Mouse (Mus musculus): ENCODE data around the gene Olfr1359. TPM values are rescaled to one million over a fixed set of nuclear protein-coding genes. Genes with fewer than 3 reads are reported as not detected.

The Olfr1359 gene
- total RNA-seq, 1 experiment from 2014 or later = not detected

DNA sequence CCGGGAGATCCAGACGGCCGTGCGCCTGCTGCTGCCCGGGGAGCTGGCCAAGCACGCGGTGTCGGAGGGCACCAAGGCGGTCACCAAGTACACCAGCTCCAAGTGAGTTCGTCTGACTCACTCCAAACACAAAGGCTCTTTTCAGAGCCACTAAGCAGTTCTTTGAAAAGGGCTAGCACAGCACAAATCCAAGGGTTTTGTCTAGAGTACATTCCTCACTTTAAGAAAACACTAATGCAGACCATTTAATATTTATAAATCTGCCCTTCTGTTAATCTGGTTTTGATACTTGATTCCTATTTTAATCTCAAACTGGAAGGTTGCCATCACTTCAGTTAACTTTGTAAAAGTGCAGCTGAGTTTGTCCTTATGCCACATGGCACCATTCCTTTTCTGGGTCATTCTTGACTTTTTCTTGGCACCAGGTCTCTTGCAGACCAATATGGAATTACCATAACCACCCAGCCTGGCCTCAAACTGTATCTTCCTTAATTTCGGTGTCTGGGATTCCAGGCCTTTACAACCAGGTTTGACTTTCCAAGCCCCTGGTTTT, 24.5 kb downstream of the Olfr1359 start:
- no peak for ATAC-seq (replicated peaks; ENCODE audit: insufficient number of reproducible peaks, low FRiP score, low TSS enrichment, poor library complexity, severe bottlenecking)

- no peak for ATAC-seq (replicated peaks; ENCODE audit: insufficient number of reproducible peaks, low FRiP score, low TSS enrichment, poor library complexity, severe bottlenecking)
Measured at GRCm38 (mm10) chr13:21722993-21723836, 25.3 kb downstream of the Olfr1359 start.

DNA sequence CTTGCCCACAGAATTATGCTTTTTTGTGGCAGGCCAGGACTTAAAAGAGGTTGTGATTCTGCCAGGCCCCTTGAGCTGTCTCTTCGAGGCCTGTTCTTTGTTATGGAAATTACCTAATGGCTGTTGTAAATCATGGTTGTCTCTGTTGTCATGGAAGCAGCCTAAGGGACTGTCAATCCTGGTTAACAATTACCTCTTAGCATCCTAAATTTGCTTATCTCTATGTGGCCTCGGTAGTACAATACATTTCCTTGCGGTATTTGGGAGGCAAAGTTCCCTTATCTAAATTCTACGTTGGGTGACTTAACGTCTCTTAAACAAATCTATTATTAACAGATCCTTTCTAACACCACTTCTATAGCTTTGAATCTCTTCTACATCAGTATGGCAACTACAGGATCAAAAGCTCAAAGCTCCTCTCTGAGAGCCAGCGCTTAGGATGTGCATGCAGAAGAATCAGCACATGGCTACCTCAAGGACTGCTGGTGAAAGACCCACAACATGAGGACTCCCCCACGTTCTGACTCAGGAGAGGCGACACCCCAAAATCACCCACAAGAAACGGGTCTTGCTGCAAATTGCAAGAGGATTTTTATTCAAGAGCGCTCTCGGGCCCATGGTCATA, 30.1 kb downstream of the Olfr1359 start:
- no peak for ATAC-seq (replicated peaks; ENCODE audit: insufficient number of reproducible peaks, low FRiP score, low TSS enrichment, poor library complexity, severe bottlenecking)

GRCm38 (mm10) chr13:21729544-21729943, 31.6 kb downstream of the Olfr1359 start:
- ATAC-seq (replicated peaks; ENCODE audit: insufficient number of reproducible peaks, low FRiP score, low TSS enrichment, poor library complexity, severe bottlenecking) = no peak

DNA sequence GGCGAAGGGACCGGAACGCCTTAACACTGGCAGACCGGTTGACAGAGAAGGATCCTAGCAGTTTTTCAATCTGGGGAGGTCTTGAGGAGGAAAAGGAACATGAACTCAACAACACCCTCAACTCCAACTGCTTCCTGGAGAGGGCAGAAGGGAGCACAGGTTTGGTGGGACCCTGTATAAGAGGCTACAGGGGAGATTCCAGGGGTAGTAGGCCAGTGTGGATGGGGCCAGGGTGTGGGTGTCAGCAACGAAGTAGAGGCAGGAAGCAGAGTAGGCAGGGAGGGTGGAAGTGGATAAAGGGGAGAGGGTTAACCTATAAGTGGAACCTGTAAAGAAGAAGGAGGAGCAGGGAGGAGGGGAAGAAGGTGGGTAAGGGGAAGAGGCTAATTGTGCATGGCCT, 35.6 kb downstream of the Olfr1359 start:
- ATAC-seq (replicated peaks; ENCODE audit: insufficient number of reproducible peaks, low FRiP score, low TSS enrichment, poor library complexity, severe bottlenecking) = no peak

DNA sequence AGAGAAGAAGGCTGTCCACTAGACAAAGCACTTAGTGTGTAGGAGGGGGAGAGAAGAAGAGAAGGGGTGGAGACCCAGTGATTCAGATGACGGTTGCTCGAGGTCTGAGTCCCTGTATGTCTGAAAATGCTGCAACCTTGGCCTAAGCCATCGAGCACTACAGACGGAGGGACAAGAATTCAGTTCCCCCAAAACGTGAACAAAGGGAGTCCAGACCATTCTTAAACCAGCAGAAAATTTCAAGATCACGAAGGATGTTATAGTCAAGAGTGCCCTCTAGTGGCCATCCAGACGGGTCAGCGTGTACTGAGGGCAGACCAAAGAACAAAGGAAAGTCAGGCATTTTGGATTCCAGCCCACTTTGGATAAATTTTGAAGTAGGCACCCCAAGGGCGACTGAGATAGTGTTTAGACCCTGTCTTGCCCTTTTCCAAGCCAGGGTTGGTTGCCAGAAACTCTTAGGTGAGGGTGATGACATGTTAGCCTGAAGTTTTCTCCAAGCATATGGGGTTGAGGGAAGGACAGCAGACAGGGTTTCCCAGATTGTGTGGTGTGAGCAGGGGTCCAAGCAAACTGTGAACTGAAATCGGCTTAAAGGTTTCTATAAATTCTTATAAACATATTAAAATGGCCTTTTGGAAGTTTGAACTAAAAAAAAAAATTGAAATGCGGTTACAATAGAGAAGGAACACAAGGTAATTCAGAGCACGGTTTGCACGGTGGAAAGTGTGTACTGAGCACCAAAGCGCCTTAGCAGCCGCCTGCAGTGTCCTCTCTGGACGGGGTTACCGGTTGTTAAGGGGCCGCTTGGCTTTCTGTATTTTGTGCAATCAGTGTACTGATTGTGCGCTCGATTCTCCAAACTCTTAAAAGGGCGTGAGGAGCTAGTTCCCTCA, 36.3 kb downstream of the Olfr1359 start:
- ATAC-seq (replicated peaks; ENCODE audit: insufficient number of reproducible peaks, low FRiP score, low TSS enrichment, poor library complexity, severe bottlenecking) = peak; percentile 88

DNA sequence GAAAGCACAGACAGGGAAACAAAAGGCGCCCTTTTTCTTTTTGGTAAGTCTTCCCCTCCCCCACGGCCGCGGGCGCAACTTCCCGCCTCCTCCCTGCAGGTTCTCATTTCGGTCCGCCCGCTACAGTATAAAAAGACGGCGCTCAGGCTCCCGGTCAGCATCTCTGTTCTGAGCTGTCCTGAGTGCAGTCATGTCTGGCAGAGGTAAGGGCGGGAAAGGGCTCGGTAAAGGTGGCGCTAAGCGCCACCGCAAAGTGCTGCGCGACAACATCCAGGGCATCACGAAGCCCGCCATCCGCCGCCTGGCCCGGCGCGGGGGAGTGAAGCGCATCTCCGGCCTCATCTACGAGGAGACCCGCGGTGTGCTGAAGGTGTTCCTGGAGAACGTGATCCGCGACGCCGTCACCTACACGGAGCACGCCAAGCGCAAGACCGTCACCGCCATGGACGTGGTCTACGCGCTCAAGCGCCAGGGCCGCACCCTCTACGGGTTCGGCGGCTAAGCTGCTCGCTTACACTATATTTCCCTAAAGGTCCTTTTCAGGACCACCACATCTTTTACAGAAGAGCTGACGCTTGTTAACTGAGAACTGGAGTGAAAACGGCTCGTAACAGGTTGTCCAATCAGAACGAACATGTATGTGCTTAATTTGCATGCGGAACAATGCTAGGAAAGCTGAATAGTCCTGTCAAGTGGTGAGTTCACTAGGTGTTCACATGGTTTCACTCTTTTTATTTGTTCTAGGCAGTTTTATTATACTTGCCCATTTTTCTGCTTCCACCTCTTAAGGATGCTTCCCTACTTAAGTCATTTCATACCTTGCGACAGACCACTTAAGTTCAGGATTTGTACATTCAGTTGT, 37.2 kb downstream of the Olfr1359 start, which contains the start of gene Hist1h4j:
Gene Hist1h4j, plus strand, starts transcription at position 159 of the 862 bp plus-strand sequence.
- peak; percentile 67 for ATAC-seq (replicated peaks; ENCODE audit: insufficient number of reproducible peaks, low FRiP score, low TSS enrichment, poor library complexity, severe bottlenecking)

DNA sequence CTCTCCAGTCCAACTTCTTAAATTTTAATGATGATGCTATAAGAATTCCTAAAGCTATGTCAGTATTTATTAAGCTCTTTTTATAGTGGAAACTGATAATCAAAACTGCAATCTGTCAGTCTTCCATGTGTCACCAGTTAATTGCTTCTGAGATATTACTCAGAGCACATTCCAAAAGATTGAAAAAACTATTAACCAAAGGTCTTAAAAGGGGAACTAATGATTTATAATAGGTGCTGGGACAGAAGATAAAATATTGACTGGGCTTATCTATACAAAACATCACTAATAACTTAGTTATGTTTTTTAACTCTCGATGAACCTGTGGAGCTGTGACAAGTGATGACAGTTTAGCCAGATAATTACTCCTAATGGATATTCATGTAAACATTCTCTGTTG, 47.1 kb downstream of the Olfr1359 start:
- ATAC-seq (replicated peaks; ENCODE audit: insufficient number of reproducible peaks, low FRiP score, low TSS enrichment, poor library complexity, severe bottlenecking) = no peak

DNA sequence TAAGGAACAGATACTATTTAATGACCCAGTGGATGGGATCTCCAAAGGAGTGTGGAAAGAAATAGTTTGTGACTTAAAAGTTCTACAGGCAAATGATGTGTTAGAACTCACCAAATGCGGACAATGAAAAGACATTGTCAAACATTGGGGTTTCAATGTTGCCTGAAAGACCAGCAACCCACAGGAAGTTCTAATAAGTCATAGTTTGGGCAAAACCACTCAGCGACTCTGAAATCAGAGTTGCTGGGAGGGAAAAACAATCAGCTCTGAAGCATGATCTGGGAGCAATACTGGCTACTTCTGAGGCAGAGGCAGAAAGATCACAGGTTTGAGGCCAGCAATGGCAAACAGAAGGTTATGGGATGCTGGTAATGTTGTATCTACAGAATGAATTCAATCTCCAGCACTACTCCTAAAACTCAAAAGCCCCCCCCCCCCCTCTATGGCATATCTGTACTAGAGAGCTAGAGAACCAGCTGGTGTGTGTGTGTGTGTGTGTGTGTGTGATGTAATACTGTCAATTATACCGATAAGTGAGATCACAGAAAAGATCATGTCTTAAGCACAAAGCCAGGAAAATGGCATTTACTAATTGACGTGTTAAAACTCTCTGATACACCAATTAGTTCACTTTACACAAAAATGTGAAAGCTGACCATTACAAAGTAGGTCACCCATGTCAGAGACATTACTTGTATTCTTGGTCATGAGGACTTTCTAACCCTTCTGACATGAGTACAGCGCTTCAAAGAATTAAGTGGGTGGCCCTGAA, 51.7 kb downstream of the Olfr1359 start:
- no peak for ATAC-seq (replicated peaks; ENCODE audit: insufficient number of reproducible peaks, low FRiP score, low TSS enrichment, poor library complexity, severe bottlenecking)

GRCm38 (mm10) chr13:21750159-21751017, 52.5 kb downstream of the Olfr1359 start, which contains the start of gene Hist1h4k:
Gene Hist1h4k, minus strand, starts transcription at chr13:21750505.
- ATAC-seq (replicated peaks; ENCODE audit: insufficient number of reproducible peaks, low FRiP score, low TSS enrichment, poor library complexity, severe bottlenecking) = peak; percentile 87

GRCm38 (mm10) chr13:21751417-21751816, 53.5 kb downstream of the Olfr1359 start:
- ATAC-seq (replicated peaks; ENCODE audit: insufficient number of reproducible peaks, low FRiP score, low TSS enrichment, poor library complexity, severe bottlenecking) = no peak

GRCm38 (mm10) chr13:21751827-21752226, 53.9 kb downstream of the Olfr1359 start:
- ATAC-seq (replicated peaks; ENCODE audit: insufficient number of reproducible peaks, low FRiP score, low TSS enrichment, poor library complexity, severe bottlenecking) = no peak

DNA sequence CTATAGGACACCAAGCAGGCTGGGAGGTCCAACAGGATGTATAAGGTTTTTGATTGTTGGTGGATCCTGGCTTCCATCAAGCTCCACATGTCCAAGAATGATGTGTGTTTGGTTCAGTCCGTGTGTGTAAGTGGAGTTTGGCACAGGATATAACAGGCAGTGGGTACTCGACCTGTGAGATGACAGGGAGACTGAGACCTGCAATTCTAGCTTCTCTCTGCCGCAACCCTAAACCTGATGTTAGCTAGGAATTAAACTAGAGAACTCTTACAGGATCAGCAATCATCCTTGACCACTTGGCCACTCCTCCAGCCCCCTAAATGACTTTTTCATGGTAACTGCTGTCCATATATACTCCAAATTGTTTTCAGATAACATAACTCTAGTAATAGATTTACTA, 54.4 kb downstream of the Olfr1359 start:
- ATAC-seq (replicated peaks; ENCODE audit: insufficient number of reproducible peaks, low FRiP score, low TSS enrichment, poor library complexity, severe bottlenecking) = no peak

DNA sequence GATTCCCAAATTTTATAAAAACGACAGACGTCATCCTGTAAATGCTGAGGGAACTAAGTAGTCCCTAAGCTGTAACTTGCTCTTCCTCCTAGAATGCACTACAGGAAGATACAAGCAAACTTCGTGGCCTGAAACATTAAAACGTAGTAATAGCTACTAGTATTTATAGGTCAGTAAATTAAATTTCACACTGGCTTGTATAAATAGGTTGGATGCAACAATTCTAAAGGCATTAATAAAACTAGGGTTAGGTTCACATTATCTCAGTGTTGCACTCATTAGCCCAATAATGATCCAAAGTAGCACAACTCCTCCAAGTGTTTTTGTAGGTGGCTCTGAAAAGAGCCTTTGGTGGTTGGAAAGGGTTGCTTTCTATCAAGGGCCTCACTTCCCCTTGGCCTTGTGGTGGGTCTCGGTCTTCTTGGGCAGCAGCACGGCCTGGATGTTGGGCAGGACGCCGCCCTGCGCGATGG, 55.2 kb downstream of the Olfr1359 start:
- ATAC-seq (replicated peaks; ENCODE audit: insufficient number of reproducible peaks, low FRiP score, low TSS enrichment, poor library complexity, severe bottlenecking) = no peak

DNA sequence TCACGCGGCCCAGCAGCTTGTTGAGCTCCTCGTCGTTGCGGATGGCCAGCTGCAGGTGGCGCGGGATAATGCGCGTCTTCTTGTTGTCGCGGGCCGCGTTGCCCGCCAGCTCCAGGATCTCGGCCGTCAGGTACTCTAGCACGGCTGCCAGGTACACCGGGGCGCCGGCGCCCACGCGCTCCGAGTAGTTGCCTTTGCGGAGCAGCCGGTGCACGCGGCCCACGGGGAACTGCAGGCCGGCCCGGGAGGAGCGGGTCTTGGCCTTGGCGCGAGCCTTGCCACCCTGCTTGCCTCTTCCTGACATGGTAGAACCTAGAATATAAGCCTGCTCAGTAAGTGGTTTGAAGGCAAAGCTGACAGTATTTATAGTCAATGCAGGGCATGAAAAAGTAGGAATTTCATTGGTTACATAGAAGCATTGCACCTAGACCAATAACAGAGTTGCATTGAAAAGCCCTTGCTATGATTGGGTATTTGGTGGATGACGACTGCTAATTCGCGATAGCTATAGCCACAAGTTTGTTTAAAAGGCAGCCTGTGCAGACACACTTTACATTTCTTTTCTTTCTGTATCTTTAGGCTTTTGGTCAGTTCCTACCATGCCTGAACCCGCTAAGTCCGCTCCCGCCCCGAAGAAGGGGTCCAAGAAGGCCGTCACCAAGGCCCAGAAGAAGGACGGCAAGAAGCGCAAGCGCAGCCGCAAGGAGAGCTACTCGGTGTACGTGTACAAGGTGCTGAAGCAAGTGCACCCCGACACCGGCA, 55.8 kb downstream of the Olfr1359 start, which contains the start of the genes Hist1h2ak and Hist1h2bn:
Gene Hist1h2ak, minus strand, starts transcription at position 304 of the 762 bp plus-strand sequence.
Gene Hist1h2bn, plus strand, starts transcription at position 600 of the 762 bp plus-strand sequence.
- peak; percentile 95 for ATAC-seq (replicated peaks; ENCODE audit: insufficient number of reproducible peaks, low FRiP score, low TSS enrichment, poor library complexity, severe bottlenecking)

All from monocyte, adult 5-6 weeks (primary cell).